Mouse (Mus musculus) kidney, adult 8-10 months (tissue): ENCODE measurements around the gene Prpsap2.

Source experiments
- DNase-seq, 2 experiments: peaks; one replicate each; pipeline ENCODE4 v3.0.0; 2022

The Prpsap2 gene

GRCm38 (mm10) chr11:61714346-61715117 lies 47.4 kb downstream of the Prpsap2 start:
- DNase-seq, result peak; percentile 71 to 73

GRCm38 (mm10) chr11:61713157-61713855 lies 48.6 kb downstream of the Prpsap2 start:
- DNase-seq, result no peak

GRCm38 (mm10) chr11:61708928-61709327 lies 53.0 kb downstream of the Prpsap2 start:
- peak in 1 of 2 experiments; percentile 59 for DNase-seq

GRCm38 (mm10) chr11:61706232-61706631 lies 55.7 kb downstream of the Prpsap2 start:
- DNase-seq, result no peak

GRCm38 (mm10) chr11:61705581-61705980 lies 56.3 kb downstream of the Prpsap2 start:
- DNase-seq, result no peak

- no peak for DNase-seq
These were observed 59.4 kb downstream of the Prpsap2 start for GRCm38 (mm10) chr11:61702494-61702893.

GRCm38 (mm10) chr11:61701696-61702095 lies 60.2 kb downstream of the Prpsap2 start:
- DNase-seq, result peak; percentile 82 to 87

- peak; percentile 93 to 94 for DNase-seq
These were observed 62.0 kb downstream of the Prpsap2 start for GRCm38 (mm10) chr11:61699933-61700332.

- DNase-seq, result no peak
These were observed 62.4 kb downstream of the Prpsap2 start for GRCm38 (mm10) chr11:61699460-61699859.

GRCm38 (mm10) chr11:61698852-61699251 lies 63.0 kb downstream of the Prpsap2 start:
- no peak for DNase-seq

GRCm38 (mm10) chr11:61692996-61693395 lies 68.9 kb downstream of the Prpsap2 start:
- no peak for DNase-seq

GRCm38 (mm10) chr11:61687595-61687994 lies 74.3 kb downstream of the Prpsap2 start:
- no peak for DNase-seq

GRCm38 (mm10) chr11:61686906-61687453 lies 74.9 kb downstream of the Prpsap2 start:
- DNase-seq, result no peak

GRCm38 (mm10) chr11:61686141-61686540 lies 75.7 kb downstream of the Prpsap2 start:
- DNase-seq, result no peak

- DNase-seq, result no peak
These were observed 76.7 kb downstream of the Prpsap2 start for GRCm38 (mm10) chr11:61685119-61685725.

- peak; percentile 67 to 85 for DNase-seq
These were observed 77.8 kb downstream of the Prpsap2 start, which contains the start of gene Fam83g for GRCm38 (mm10) chr11:61683907-61684731. Gene Fam83g (plus strand): TSS chr11:61684091.
